Mouse (Mus musculus): Measurements from ENCODE around the gene Acod1. TPM values are rescaled to one million over a fixed set of nuclear protein-coding genes. Genes with fewer than 3 reads are reported as not detected.

The Acod1 gene
- polyA plus RNA-seq (2015; fragmentation: Nextera tagmentation; extraction: Ambion mirVana), result 0.06 TPM in 1 of 2 replicates, not detected in the other

- H3K9ac ChIP-seq, result no peak within 1 kb of the TSS
- H3K4me2 ChIP-seq, result no peak within 1 kb of the TSS
- no peak for ATAC-seq (replicated peaks; ENCODE audit: insufficient number of reproducible peaks, insufficient read depth, low FRiP score, low read depth)
- H3K4me1 ChIP-seq (replicated peaks), result no peaks in the 10 kb centered on the region
- 70% methylated on average over 2 of the region's 2 CpGs for WGBS
- H3K27ac ChIP-seq, result no peak within 1 kb of the TSS
- H3K9me3 ChIP-seq (replicated peaks), result no peaks in the 10 kb centered on the region
- no peaks in the 10 kb centered on the region for H3K36me3 ChIP-seq
- no peaks in the 10 kb centered on the region for H3K27me3 ChIP-seq
- no peak within 1 kb of the TSS for H3K4me3 ChIP-seq
Measured at GRCm38 (mm10) chr14:103046677-103047076, at the start of gene Acod1. TSS of gene Acod1 (plus strand) at chr14:103046977.

GRCm38 (mm10) chr14:103007737-103008136, 39.0 kb upstream of the Acod1 start:
- WGBS, result 70% methylated on average over 4 of the region's 4 CpGs
- no peak overlapping the region for H3K27ac ChIP-seq
- no peak overlapping the region for H3K4me3 ChIP-seq
- H3K36me3 ChIP-seq, result no peaks in the 10 kb centered on the region
- no peak for ATAC-seq (replicated peaks; ENCODE audit: insufficient number of reproducible peaks, insufficient read depth, low FRiP score, low read depth)
- H3K27me3 ChIP-seq, result no peaks in the 10 kb centered on the region
- H3K4me1 ChIP-seq (replicated peaks), result no peaks in the 10 kb centered on the region
- H3K9me3 ChIP-seq (replicated peaks), result no peaks in the 10 kb centered on the region
- H3K4me2 ChIP-seq, result no peak overlapping the region
- no peak overlapping the region for H3K9ac ChIP-seq

GRCm38 (mm10) chr14:103011782-103012181, 35.0 kb upstream of the Acod1 start:
- no peaks in the 10 kb centered on the region for H3K36me3 ChIP-seq
- H3K4me3 ChIP-seq, result no peak overlapping the region
- WGBS, result 27% methylated on average over 5 of the region's 5 CpGs
- no peak for ATAC-seq (replicated peaks; ENCODE audit: insufficient number of reproducible peaks, insufficient read depth, low FRiP score, low read depth)
- no peak overlapping the region for H3K4me2 ChIP-seq
- no peaks in the 10 kb centered on the region for H3K9me3 ChIP-seq (replicated peaks)
- H3K27me3 ChIP-seq, result no peaks in the 10 kb centered on the region
- H3K9ac ChIP-seq, result no peak overlapping the region
- H3K4me1 ChIP-seq (replicated peaks), result no peaks in the 10 kb centered on the region
- H3K27ac ChIP-seq, result no peak overlapping the region

GRCm38 (mm10) chr14:103012563-103013150, 34.1 kb upstream of the Acod1 start:
- Histone ChIP-seq H3K4me1 (replicated peaks) (no peaks in the 10 kb centered on the region), H3K9me3 (replicated peaks) (no peaks in the 10 kb centered on the region), H3K4me3 (no peak overlapping the region), H3K27me3 (no peaks in the 10 kb centered on the region), H3K36me3 (no peaks in the 10 kb centered on the region), H3K4me2 (no peak overlapping the region), H3K9ac (no peak overlapping the region), H3K27ac (no peak overlapping the region)
- WGBS, result 19% methylated on average over 4 of the region's 4 CpGs
- peak; percentile 67 for ATAC-seq (replicated peaks; ENCODE audit: insufficient number of reproducible peaks, insufficient read depth, low FRiP score, low read depth)

DNA sequence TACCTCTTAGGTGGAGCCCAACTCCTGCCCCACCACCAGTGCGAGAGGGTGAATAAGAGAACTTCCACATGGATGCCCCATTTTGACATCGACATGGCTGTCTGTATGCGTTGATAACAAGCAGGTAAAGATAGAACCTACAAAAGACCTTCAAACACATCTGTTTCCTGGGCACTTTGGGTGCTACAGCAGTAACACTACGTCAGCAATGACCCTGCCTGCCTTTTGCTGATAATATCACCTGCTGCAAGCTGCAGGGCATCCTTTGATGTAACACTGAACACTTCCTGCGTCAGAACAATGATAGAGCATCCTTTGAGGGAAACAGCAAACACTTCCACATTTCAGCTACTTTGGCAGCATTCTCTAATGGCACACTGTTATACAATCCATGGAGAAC, 29.8 kb upstream of the Acod1 start:
- WGBS, result 51% methylated on average over 5 of the region's 5 CpGs
- ATAC-seq (replicated peaks; ENCODE audit: insufficient number of reproducible peaks, insufficient read depth, low FRiP score, low read depth), result no peak
- no peak overlapping the region for H3K4me3 ChIP-seq
- no peak overlapping the region for H3K9ac ChIP-seq
- H3K36me3 ChIP-seq, result no peaks in the 10 kb centered on the region
- no peak overlapping the region for H3K4me2 ChIP-seq
- H3K9me3 ChIP-seq (replicated peaks), result no peaks in the 10 kb centered on the region
- no peaks in the 10 kb centered on the region for H3K4me1 ChIP-seq (replicated peaks)
- H3K27ac ChIP-seq, result no peak overlapping the region
- no peaks in the 10 kb centered on the region for H3K27me3 ChIP-seq

DNA sequence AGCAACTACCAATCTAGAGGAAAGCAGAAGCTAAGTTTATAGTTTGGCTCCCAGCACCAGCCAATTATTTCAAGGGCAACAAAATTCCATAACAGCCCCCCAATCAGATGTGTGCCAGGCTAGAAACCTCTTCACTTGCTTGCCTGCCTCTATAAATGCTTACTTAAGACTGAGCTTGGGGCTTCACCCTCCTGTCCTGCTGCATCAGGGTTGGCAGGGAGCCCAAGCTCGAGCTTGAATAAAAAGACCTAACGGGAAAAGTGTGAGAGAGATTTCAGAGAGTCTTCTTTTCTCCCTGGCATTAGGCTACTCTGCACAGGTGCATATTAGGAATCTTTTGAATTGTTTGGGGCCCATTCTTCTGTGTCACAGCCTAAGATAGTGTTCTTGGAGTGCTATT, 26.7 kb upstream of the Acod1 start:
- WGBS, result 20% methylated on average over 2 of the region's 2 CpGs

GRCm38 (mm10) chr14:103029203-103029602, 17.6 kb upstream of the Acod1 start:
- WGBS, result 65% methylated on average over 2 of the region's 2 CpGs
- Histone ChIP-seq H3K4me3 (no peak overlapping the region), H3K4me2 (no peak overlapping the region), H3K27me3 (no peaks in the 10 kb centered on the region), H3K36me3 (no peaks in the 10 kb centered on the region), H3K9me3 (replicated peaks) (no peaks in the 10 kb centered on the region), H3K27ac (no peak overlapping the region), H3K9ac (no peak overlapping the region), H3K4me1 (replicated peaks) (no peaks in the 10 kb centered on the region)
- ATAC-seq (replicated peaks; ENCODE audit: insufficient number of reproducible peaks, insufficient read depth, low FRiP score, low read depth), result no peak

More for the DNA sequence above, 26.7 kb upstream of the Acod1 start:
- Histone ChIP-seq H3K36me3 (no peaks in the 10 kb centered on the region), H3K27me3 (no peaks in the 10 kb centered on the region), H3K4me2 (no peak overlapping the region), H3K27ac (no peak overlapping the region), H3K9ac (no peak overlapping the region), H3K4me1 (replicated peaks) (no peaks in the 10 kb centered on the region), H3K9me3 (replicated peaks) (no peaks in the 10 kb centered on the region), H3K4me3 (no peak overlapping the region)
- ATAC-seq (replicated peaks; ENCODE audit: insufficient number of reproducible peaks, insufficient read depth, low FRiP score, low read depth), result no peak

GRCm38 (mm10) chr14:103033271-103033823, 13.4 kb upstream of the Acod1 start:
- WGBS, result 48% methylated on average over 10 of the region's 10 CpGs

DNA sequence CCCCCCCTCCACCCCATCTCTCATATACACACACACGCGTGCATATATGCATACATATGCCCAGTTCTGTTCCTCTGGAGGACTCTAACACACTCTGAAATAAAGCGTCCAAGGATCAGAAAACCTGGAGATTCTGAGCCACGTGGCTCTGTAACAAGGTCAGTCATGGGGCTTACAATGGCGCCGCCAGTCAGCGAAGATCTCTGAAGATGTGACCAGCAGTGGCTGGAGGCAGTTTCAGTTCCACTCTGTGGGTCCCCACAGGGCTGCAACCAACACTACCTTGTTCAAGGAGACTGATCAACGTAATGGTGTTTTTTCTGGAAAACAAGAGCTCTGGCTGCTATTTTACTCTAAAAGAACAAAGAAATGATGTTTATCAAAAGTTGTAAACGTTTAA, 12.7 kb upstream of the Acod1 start:
- no peak for ATAC-seq (replicated peaks; ENCODE audit: insufficient number of reproducible peaks, insufficient read depth, low FRiP score, low read depth)
- peak overlapping the region; percentile 56; the same call in 1 of the 2 replicates for H3K27ac ChIP-seq
- no peaks in the 10 kb centered on the region for H3K36me3 ChIP-seq
- H3K9me3 ChIP-seq (replicated peaks), result no peaks in the 10 kb centered on the region
- H3K27me3 ChIP-seq, result no peaks in the 10 kb centered on the region
- no peak overlapping the region for H3K4me3 ChIP-seq
- no peak overlapping the region for H3K4me2 ChIP-seq
- H3K9ac ChIP-seq, result no peak overlapping the region
- WGBS, result 78% methylated on average over 9 of the region's 9 CpGs
- no peaks in the 10 kb centered on the region for H3K4me1 ChIP-seq (replicated peaks)

More at GRCm38 (mm10) chr14:103033271-103033823, 13.4 kb upstream of the Acod1 start:
- Histone ChIP-seq H3K9ac (no peak overlapping the region), H3K4me3 (no peak overlapping the region), H3K27ac (peak overlapping the region; percentile 56), H3K4me1 (replicated peaks) (no peaks in the 10 kb centered on the region), H3K4me2 (no peak overlapping the region), H3K36me3 (no peaks in the 10 kb centered on the region), H3K27me3 (no peaks in the 10 kb centered on the region), H3K9me3 (replicated peaks) (no peaks in the 10 kb centered on the region)
- ATAC-seq (replicated peaks; ENCODE audit: insufficient number of reproducible peaks, insufficient read depth, low FRiP score, low read depth), result peak; percentile 60

DNA sequence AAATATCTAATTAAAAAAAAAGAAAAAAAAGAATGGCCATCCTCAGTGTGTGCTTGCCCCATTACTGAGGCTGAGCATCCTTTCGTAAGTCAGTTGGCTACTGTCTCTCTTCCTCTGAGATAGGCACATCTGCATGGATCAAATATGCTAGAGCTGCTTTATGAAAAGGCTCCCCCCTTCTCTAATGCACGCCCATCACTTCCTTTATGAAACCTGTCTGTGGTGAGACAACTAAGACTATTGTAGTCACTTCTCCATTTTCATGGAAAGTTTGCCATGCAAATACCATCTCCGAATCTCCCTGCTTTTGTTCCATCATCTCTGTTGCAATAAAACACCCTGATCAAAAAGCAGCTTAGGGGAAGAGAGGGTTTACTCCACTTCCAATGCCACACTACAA, 9.8 kb upstream of the Acod1 start:
- Histone ChIP-seq H3K36me3 (no peaks in the 10 kb centered on the region), H3K27me3 (no peaks in the 10 kb centered on the region), H3K9me3 (replicated peaks) (no peaks in the 10 kb centered on the region), H3K4me3 (no peak overlapping the region), H3K9ac (no peak overlapping the region), H3K27ac (no peak overlapping the region), H3K4me2 (no peak overlapping the region), H3K4me1 (replicated peaks) (no peaks in the 10 kb centered on the region)
- no peak for ATAC-seq (replicated peaks; ENCODE audit: insufficient number of reproducible peaks, insufficient read depth, low FRiP score, low read depth)
- WGBS, result 61% methylated on average over 3 of the region's 3 CpGs

DNA sequence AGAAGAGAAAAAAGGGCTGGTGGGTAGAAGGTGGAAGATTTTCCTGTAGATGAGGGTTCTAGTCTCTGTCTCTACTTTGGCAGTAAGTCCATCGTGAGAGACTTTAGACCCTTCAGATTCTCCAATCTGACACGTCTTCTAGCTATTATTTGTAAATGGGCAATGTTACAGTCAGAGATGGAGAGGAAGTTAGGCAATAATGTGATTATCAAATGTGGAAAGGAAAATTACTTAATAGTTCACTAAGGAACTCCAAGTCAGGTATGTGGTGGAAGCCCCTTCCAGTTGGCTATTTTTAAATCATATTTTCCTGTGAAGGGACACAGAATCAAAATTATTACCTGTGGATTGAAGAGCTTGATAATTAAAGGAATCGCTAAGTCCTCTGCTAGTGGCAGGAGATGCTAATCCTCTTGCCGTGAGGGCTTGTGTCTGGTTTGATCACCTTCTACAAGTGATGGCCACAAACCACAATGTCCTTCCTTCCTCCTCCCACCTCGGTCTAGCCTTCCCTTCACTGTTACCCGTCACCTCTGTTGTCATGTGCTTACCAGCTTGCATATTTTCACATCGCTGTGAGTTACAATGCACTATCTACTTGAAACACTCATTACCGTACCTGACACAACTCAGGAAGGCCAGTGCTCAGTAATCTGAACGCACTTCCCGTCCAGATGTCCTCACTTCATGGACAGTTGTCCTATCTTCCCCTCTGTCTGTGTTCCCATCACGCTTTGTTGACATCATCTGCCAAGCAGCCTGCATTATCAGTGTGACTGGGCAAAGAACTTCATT, 1.7 kb downstream of the Acod1 start:
- WGBS, result 56% methylated on average over 11 of the region's 11 CpGs
- Histone ChIP-seq H3K27me3 (no peaks in the 10 kb centered on the region), H3K9me3 (replicated peaks) (no peaks in the 10 kb centered on the region), H3K4me3 (no peak overlapping the region), H3K9ac (no peak overlapping the region), H3K4me1 (replicated peaks) (no peaks in the 10 kb centered on the region), H3K36me3 (no peaks in the 10 kb centered on the region), H3K4me2 (no peak overlapping the region), H3K27ac (no peak overlapping the region)
- no peak for ATAC-seq (replicated peaks; ENCODE audit: insufficient number of reproducible peaks, insufficient read depth, low FRiP score, low read depth)
